Mouse (Mus musculus) urinary bladder, adult 18-20 months (tissue): ENCODE measurements around the gene Krt8.
"Not testable (repeated sequence)": the region's sequence is repeated elsewhere in the genome, so short reads cannot be mapped to it uniquely, and the experiment has no call there.

Experiments
- DNase-seq, 2 experiments: peaks; one replicate each; pipeline ENCODE4 v3.0.0; 2022; ENCODE audit warnings: low spot score in 2 of 2, mixed read lengths in 2 of 2

The Krt8 gene

DNA sequence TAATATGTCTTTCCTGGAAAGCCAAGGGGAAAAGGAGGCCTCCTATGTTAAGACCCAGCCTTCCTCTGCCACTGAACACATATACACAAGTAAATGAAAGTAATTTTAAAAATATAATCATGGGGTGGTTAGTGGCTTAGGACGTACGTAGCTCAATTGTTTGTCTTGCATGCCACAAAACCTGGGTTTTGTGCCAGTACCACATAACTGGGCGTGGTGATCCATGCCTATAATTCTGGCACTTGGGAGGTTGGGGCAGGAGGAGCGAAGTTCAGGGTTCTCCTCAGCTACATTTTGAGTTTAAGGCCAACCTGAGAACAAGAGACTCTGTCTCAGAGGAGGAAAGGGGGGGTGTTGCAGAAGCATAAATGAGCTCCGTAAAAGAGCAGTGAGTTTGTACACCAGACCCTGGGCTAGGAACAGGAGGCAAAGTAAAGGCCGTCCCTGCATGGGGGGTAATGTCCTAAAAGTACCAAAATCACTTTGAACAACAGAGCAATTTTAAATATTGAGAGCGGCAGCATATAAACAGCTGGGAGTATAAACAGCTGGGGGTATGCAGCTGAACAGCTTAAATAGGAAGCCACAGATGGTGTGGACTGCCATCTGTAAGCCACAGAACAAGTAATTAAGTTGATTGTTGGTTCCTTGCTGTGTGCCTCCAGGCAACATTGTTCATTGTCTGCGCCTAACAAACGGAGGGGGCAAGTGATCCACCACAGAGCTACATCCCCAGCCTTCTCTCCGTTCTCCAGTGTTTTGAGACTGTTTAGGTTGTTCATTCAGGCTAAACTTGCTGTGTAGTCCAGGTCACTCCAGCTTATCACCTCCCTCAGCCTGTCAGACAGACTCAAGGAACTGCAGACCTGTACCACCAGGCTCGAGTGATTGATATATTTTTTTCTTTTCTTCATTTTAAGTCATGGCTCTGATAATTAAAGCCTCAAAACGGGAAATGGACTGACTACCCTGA lies 3.1 kb upstream of the Krt8 start:
- DNase-seq: no peak

DNA sequence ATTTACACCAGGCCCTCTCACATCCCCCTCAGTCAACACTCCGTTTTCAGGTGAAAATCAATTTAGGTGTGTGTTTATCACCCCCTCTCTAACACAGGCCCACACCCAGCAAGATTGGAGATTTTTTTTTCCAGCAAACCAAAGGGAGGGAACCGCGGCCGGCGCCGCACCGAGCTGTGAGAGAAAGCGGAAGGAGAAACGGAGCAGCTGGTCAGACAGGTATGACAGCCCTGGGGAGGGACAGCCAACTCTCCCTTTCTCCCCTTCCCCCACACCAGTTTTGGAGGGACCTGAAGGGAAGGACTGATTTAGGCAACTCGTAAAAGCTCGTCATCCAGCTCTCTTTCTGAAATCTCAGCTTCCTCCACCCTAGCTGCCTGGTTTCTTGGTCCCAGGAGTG lies 2.0 kb upstream of the Krt8 start:
- DNase-seq: peak; percentile 60 to 78

DNA sequence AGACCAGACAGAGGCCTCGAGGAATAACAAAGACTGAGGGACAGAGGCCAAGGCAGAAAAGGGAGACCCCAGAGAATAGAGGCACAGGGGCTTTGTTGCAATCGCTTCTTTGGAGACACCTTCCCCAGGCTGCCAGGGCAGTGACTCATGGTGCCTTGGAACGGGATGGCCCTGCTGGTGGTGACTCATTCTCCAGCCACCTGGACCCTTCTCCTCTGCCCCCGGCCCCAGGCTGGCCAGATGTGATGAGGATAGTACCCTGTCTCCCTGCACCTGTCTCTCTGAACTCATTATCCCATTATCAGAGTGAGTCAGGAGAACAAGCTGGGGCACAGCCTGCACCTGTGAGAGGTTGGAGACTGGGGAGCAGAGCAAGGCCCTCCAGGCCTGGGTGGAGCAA lies 1.0 kb upstream of the Krt8 start:
- peak in 1 of 2 experiments; percentile 39 for DNase-seq

DNA sequence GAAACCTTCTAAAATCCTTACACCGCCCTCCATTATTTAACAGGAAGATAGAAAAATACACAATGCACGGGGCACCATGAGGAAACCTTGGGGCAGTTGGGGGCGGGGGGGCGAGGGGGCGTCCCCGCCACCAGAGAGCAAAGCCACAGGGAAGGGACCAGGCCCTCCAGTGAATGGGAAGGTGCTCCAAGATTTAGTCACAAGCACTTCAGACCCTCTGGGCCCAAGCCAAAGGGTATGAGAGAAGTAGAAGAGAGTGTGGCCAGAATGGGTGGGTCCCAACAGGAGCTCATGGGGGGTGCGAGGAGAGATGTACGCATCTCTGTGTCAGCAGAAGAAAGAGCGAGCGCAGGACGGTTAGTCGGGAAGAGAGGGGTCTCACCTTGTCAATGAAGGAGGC lies 766 bp downstream of the Krt8 start:
- DNase-seq: no peak

DNA sequence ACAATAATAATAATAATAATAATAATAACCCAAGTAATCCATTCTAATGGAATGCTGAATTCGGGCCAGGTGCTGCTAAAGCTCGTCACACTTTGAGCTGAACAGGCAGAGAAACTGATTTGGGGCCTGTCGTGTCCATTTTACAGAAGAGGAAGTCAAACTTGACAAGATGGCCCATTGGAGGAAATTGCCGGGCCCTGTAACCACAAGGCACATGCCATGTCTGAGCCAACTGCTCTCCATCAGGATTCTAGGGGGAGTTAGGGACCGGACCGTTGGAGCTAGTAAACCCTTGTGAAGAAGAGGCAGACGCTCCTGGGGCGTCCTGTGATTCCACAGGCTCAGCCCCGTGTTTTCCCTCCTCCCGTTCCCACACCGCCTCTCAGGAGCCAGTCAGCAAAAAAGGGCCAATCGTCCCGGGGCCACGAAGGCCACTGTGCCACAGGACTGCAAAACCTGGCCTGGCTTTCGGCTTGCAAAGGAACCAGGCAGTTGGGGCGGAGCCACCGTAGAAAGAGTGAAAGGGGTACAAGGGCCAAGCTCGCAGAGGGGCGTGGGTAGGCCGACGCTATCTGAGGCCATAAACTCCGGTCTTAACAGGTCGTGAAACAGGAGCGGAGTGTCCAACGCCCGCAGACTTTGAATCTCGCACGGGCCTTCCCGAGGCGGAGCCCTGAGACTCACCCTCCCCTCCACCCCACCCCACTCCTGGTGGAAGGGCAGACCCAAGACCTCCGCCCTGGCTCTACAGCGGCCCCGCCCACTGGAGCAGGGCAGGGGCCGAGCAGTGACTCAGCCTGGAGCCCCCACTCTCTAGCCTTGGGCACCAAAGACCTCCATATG lies 1.4 kb downstream of the Krt8 start:
- DNase-seq: peak; percentile 68 to 69

DNA sequence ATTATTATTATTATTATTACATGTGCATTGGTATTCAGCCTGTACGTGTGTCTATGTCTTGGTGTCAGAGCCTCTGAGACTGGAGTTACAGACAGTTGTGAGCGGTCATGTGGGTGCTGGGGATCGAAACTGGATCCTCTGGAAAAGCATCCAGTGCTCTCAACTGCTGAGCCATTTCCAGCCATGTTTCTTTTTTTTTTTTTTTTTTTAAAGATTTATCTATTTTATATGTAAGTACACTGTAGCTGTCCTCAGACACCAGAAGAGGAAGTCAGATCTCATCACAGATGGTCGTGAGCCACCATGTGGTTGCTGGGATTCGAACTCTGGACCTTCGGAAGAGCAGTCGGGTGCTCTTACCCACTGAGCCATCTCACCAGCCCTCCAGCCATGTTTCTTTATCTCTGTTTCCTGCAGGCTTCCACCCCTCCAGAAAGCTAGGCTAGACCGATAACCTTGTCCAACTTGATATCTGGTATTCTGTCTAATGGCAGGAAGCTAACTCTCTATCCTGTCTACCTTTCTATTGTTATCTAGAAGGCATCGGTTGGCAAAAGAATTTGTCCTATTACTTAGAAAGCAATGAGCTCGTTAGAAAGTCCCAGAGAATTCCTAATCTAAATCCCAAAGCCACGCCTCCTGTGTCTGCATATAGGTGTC lies 4.5 kb downstream of the Krt8 start:
- DNase-seq: no peak

DNA sequence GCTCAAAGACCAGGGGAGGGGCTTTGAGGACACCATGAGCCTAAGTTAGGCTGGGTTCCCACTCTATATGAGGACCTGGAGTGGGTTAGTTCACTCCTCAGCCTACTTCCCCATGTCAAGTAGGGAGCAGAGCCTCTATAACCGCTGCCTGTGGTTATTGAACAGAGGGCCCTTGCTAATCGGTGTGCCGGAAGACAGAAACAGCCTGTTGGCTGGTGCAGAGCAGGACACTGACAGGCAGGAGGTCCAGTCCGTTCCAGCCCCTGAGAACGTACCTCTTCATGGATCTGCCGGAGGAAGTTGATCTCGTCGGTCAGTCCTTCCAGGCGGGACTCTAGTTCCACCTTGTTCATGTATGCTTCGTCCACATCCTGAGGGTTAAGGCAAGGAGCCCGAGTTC lies 5.1 kb downstream of the Krt8 start:
- no peak for DNase-seq

DNA sequence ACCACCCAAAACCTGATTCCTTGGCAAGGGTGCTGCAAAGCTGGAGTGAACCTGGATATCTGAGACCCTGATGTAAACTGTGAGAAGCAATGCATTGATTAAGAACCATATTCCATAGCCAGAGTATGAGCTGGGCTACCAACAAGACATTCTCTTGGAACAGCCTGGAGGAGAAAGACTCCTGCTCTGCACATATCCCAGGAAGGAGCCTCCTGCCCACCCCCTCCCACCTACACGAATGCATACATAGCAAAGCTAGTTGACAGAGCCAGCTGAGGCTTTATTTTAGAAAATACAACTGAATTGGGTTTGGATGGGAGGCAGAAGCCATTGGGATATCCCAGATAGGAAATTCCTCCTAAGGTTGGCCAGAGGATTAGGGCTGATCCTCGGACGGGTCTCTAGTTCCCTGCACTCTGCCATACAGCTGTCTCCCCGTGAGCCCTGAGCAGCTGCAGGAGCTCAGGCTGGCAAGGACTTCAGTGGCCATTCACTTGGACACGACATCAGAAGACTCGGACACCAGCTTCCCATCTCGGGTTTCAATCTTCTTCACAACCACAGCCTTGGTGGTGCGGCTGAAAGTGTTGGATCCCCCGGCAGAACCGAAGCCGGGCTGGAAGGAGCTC lies 7.7 kb downstream of the Krt8 start:
- DNase-seq: not testable (repeated sequence)

DNA sequence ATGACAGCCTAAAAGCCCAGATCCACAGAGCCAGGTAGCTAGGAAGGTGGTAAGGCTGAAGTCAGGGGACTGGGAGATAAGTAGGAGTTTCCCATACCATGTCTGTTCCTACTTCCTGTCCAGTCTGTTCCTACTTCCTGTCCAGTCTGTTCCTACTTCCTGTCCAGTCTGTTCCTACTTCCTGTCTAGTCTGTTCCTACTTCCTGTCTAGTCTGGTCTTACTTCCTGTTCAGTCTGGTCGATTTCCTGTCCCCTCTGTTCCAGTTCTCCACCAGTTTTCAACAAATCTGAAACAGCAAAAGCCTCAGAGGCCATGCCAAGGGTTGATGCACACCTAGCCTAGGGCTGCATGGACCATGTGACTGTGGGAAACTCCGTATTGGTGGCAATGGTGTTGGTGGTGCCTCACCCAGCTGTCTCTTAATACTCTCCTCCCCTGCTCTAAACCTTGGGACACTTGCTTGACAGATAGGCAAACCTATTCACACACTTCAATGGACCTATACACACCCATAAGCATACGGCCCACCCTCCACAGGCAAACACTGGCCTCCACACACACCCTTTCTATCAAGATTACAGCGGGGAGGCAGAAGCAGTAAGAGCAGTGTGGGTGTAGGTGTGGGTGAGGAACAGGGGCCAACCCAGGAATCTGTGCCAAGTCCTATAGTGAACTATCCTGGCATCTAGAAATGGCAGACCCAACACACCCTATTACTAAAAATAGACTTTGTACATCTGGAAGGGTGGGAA lies 8.6 kb downstream of the Krt8 start:
- DNase-seq: no peak

DNA sequence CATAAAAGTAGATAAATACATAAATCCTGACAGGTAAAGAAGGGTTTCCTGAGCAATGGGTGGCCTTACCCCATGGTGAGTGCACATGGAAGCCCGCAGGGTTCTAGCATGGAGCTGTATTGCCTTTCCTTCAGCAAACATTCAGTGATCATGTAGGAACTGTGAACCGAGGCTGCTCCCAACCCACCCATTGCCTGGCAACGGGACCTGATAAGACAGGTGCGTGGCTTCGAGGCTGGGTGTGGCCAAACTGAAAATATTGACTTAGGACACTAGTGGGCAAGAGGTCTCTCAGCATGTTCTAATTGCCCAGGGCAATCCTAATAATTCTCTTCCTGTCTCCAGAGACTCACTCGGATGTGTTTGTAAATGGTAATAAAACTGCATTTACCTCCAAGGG lies 9.9 kb downstream of the Krt8 start:
- no peak for DNase-seq

DNA sequence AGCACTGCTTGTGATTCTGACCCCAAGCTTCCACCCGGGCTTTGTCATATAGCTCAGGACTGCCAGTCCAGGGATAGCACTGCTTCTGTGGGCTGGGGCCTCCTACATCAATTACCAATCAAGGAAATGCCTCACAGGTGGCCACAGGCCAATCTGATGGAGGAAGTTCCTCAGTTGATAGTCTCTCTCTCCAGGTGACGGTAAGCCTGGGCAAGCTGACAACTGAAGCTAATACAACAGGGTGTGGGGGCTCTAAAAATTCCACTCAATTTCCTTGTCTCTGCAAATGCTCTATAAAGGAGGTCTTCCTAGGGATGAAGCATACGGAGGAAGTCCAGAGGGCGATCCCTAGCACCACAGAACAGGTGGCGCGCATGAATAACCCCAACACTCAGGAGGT lies 13.3 kb downstream of the Krt8 start:
- DNase-seq: no peak

DNA sequence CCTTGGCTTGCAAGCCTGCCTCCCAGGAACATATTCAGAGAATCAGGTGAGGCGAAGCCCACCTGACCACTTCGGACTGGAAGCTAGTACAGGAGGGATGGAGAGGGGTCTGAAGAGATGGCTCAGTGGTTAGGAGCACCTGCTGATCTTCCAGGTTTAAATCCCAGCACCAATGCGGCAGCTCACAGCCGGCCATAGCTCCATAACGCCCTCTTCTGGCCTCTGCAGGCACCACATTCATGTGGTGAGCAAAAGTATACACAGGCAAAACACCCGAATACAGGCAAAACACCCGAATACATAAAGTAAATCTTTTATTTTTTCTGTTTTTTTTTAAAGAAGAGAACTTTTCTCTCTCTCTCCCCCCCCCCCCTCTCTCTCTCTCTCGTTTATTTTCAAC lies 15.6 kb downstream of the Krt8 start:
- no peak for DNase-seq

DNA sequence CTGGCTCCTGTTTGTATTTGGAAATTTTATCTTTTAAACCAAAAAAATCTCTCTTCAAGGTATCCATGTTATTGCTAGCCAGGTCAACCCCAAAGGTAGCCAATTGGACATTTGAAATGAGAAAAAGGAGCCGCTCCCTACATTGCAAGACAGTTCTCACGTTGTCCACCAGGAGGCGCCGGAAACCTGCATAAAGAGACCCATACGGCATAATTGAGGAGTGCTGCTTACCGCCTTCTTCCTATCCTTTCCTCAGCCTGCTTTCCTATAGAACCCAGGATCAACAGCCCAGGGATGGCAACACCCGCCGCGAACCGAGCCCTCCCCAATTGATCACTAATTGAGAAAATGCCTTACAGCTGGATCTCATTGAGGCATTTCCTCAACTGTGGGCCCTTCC lies 16.2 kb downstream of the Krt8 start:
- peak; percentile 73 to 82 for DNase-seq

DNA sequence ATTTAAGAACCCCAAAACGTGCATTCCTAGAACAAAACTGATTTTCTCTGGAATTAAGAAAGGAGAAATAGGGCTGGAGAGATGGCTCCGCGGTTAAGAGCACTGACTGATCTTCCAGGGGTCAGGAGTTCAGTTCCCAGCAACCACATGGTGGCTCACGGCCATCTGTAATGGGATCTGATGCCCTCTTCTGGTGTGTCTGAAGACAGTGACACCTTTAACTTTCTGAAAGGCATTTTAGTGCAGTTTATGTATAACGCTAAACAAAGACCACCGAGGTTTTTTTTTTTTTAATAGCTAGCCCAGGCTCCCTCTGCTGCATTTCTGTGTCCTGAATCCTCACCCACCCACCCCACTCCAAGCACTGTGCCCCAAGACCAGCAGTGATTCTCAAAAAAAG lies 19.5 kb downstream of the Krt8 start:
- no peak for DNase-seq

DNA sequence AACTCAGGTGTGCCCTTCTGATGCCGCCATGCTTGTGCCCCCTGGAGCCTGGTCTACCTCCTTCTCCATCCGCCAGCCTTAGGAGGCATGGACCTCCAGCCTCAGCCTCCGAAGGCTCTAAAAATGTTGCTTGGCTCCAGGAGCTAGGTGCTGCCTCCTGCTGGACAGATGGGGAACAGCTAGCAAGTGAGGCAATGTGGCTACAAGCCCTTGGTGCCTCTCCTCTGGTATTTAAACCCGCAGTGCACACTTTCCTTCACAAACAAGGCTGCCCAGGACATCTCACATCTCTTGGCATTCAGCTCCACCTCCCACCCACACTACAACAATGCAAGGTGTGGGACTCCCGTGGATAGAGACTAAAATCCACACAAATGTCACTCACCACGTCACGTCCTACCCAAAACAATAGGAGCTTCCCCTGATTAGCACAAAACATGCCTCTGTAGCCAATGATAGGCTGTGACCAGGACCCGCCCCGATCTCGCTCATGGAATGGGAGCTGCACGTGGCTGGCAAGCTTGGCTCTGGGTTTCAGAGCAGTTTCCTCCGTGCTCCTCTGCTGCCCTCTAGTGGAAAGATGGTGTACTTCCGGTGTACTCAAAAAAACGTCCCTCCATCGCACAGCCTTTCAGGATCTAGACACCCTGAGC lies 20.2 kb downstream of the Krt8 start:
- peak; percentile 85 to 90 for DNase-seq

DNA sequence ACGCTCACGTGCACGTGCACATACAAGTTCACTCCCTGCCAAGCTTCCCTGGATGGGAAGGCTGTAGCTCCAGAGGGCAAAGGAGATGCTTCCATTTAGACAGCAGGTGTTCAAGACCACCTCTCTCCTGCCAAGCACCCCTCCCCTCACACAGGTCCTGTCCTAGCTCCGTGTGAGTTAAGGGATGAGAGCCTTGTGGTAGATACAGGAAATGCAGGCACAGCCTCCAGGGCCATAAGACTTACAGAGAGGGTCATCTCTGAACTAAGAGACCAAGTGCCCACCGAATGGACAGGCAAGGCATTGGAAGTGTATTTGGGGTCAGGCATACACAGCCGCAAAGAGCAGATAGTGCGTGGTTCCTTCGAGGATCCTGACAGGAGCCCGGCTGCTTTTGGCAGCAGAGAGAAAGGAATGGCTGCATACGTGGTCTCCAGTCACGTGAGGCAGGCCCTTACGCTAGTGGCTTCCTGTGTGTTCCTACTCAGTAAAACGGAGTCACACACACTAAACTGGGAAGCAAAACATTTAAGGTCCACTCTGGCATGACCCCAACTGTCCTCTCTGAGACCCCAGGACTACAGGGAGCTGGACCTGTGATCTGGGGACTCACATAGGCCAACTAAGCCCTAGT lies 20.9 kb downstream of the Krt8 start:
- DNase-seq: peak in 1 of 2 experiments; percentile 23

DNA sequence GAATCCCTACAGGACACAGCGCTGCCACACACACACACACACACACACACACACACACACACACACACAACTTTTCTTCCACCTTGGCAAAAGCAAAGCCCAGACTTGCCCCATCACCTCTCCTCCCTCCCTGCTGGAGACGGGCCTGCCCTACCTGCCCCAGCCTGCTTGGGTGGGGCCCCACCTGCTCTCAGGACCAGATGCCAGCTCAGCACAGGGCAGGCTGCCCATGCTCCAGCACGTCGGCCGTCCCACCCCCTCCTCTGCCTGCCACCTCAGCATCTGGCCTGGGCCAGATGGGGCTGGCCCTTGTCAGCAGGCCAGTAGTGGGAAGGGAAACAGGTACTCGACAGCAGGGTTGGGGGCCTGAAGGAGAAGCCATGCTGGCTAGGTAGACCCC lies 23.4 kb downstream of the Krt8 start:
- DNase-seq: peak; percentile 77 to 90

DNA sequence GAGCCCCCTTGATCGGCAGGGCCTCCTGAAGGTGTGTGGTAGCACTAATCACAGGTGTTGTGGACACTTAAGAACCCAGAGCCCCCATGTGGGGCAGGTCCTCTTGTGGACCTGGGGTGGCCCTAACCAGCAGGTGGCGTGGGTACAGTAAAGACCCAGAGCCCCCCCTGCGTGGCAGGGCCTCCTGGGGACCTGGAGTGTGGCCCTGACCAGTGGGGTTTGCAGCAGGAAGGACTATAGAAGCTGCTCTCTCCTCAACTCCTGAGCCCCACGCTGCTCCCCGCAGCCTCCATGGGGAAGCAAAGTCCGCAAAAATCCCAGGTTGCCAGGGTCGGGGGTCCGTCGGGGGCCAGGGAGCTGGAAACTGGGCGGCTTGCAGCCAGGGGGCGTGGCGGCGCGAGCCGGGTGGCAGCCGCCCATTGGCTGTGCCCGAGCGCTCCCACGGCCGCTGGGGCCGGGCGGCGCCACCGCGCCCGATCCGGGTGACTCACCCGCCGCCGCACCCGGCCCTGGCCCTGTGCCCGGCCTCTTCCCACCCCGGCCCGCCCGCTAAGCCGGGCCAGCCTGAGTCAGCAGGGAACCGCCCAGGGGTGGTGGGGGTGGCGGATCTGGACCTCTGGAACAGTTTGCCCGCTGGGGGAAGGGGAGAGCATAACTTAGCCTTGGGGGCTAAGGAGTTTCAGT lies 27.1 kb downstream of the Krt8 start:
- DNase-seq: peak; percentile 87 to 95

DNA sequence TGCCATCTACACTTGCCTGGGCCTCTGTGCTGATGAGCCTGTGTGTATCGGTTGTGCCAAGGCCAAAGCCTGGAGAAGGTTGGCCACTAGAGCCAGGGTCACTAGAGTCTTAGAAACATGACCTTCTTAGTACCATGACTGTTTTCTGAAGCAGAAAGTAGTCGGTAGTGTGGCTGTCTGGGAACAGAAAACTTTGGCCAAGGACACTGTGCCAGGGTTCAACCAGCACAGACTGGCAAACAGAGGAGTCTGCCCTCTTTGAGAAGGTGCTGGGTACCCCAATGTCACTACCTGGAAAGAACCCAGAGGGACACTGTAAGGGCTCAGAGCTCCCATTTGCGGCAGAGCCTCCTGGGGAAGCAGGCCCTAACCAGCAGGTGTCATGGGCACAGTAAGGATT lies 27.6 kb downstream of the Krt8 start:
- DNase-seq: peak in 1 of 2 experiments; percentile 53
